Mouse (Mus musculus) gastrocnemius, postnatal 14 days (tissue): ENCODE measurements around the gene Gnb5. TPM values are rescaled to one million over a fixed set of nuclear protein-coding genes. Genes with fewer than 3 reads are reported as not detected.
"Not testable (repeated sequence)": the region's sequence is repeated elsewhere in the genome, so short reads cannot be mapped to it uniquely, and the experiment has no call there.

Source experiments
- DNase-seq: peaks from one replicate; pipeline ENCODE4 v3.0.0; 2021; ENCODE audit warnings: mixed read lengths
- intact Hi-C: fragments of 180-260 bp; cut with DNase I; formaldehyde crosslinking; loops from one replicate; pipeline ENCODE4 v1.15.1; 2025; ENCODE audit warnings: low total_unique reads
- total RNA-seq, 2 experiments: library from RNA; stranded (reverse); gene quantifications; 2 replicates each; pipeline ENCODE4 v1.2.3; 2021

Gnb5 gene
- total RNA-seq, 2 experiments from 2014 or later, result 7.4 to 11.3 TPM

GRCm38 (mm10) chr9:75347458-75347857 is 41.4 kb downstream of the Gnb5 start, which contains the start of gene Bcl2l10:
Gene Bcl2l10 (plus strand): TSS chr9:75347758.
- intact Hi-C loops, result no loop called here
- no peak for DNase-seq

- intact Hi-C loops, result no loop called here
- DNase-seq, result no peak
Observed at GRCm38 (mm10) chr9:75348066-75348465, 42.0 kb downstream of the Gnb5 start.

- intact Hi-C loops, result no loop called here
- no peak for DNase-seq
Observed at GRCm38 (mm10) chr9:75348641-75349040, 42.6 kb downstream of the Gnb5 start.

GRCm38 (mm10) chr9:75353094-75353493 is 47.0 kb downstream of the Gnb5 start:
- intact Hi-C loops, result no loop called here
- DNase-seq, result no peak

GRCm38 (mm10) chr9:75355783-75356182 is 49.7 kb downstream of the Gnb5 start:
- no peak for DNase-seq
- intact Hi-C loops, result no loop called here

GRCm38 (mm10) chr9:75357087-75357654 is 51.1 kb downstream of the Gnb5 start:
- DNase-seq, result no peak
- intact Hi-C loops, result no loop called here

- peak; percentile 81 for DNase-seq
- intact Hi-C loops, result loop anchor here (2.0 kb wide), 1 partner anchor 77 kb away; no protein-coding TSS in a partner anchor
Observed at GRCm38 (mm10) chr9:75361699-75362098, 55.6 kb downstream of the Gnb5 start.

- DNase-seq, result no peak
- intact Hi-C loops, result no loop called here
Observed at GRCm38 (mm10) chr9:75362201-75362600, 56.1 kb downstream of the Gnb5 start.

GRCm38 (mm10) chr9:75363001-75363400 is 56.9 kb downstream of the Gnb5 start:
- intact Hi-C loops, result no loop called here
- DNase-seq, result no peak

- intact Hi-C loops, DNase-seq: not testable (repeated sequence)
Observed at GRCm38 (mm10) chr9:75363702-75364101, 57.6 kb downstream of the Gnb5 start.

- DNase-seq, result no peak
- intact Hi-C loops, result no loop called here
Observed at GRCm38 (mm10) chr9:75365195-75365594, 59.1 kb downstream of the Gnb5 start.

GRCm38 (mm10) chr9:75366191-75366590 is 60.1 kb downstream of the Gnb5 start:
- DNase-seq, result no peak
- intact Hi-C loops, result no loop called here

- no peak for DNase-seq
- intact Hi-C loops, result no loop called here
Observed at GRCm38 (mm10) chr9:75368779-75369178, 62.7 kb downstream of the Gnb5 start.

- no peak for DNase-seq
- intact Hi-C loops, result no loop called here
Observed at GRCm38 (mm10) chr9:75375606-75376005, 69.5 kb downstream of the Gnb5 start.

- intact Hi-C loops, result no loop called here
Observed at GRCm38 (mm10) chr9:75376428-75376827, 70.3 kb downstream of the Gnb5 start.

GRCm38 (mm10) chr9:75378774-75379173 is 72.7 kb downstream of the Gnb5 start:
- intact Hi-C loops, result no loop called here
- DNase-seq, result no peak

More at GRCm38 (mm10) chr9:75376428-75376827, 70.3 kb downstream of the Gnb5 start:
- no peak for DNase-seq

GRCm38 (mm10) chr9:75382825-75383224 is 76.7 kb downstream of the Gnb5 start:
- DNase-seq, result no peak
- intact Hi-C loops, result no loop called here

- DNase-seq, result no peak
- intact Hi-C loops, result no loop called here
Observed at GRCm38 (mm10) chr9:75383785-75384184, 77.7 kb downstream of the Gnb5 start.

- no peak for DNase-seq
- intact Hi-C loops, result no loop called here
Observed at GRCm38 (mm10) chr9:75384337-75384962, 78.4 kb downstream of the Gnb5 start.

- no peak for DNase-seq
- intact Hi-C loops, result no loop called here
Observed at GRCm38 (mm10) chr9:75385218-75385974, 79.3 kb downstream of the Gnb5 start.

- intact Hi-C loops, result no loop called here
Observed at GRCm38 (mm10) chr9:75393251-75393650, 87.2 kb downstream of the Gnb5 start.

More at GRCm38 (mm10) chr9:75393251-75393650, 87.2 kb downstream of the Gnb5 start:
- DNase-seq, result no peak
